Mouse (Mus musculus) ZHBTc4 (cell line): ENCODE measurements at regions not wholly inside any gene's neighbourhood (a gene's known extent, or its start where the extent isn't known, plus 50 kb on each side); places are given as distances from the start of the nearest gene placed in this dataset.
A peak's percentile ranks its signal among the peaks of the same experiment; 100 is the strongest.

Source experiments
- DNase-seq: peaks from one replicate; pipeline ENCODE4 v3.0.0-alpha.2; 2011; ENCODE audit warnings: low read depth, low spot score

- no peak for DNase-seq
Measured at GRCm38 (mm10) chr6:33117877-33118276, 57.8 kb upstream of the Chchd3 start.

GRCm38 (mm10) chr6:33120581-33120980 lies 60.5 kb upstream of the Chchd3 start:
- DNase-seq, result no peak

- peak; percentile 89 for DNase-seq
Measured at GRCm38 (mm10) chr6:33126574-33126973, 66.5 kb upstream of the Chchd3 start.

- DNase-seq, result no peak
Measured at GRCm38 (mm10) chr6:33136906-33137305, 76.8 kb upstream of the Chchd3 start.

GRCm38 (mm10) chr6:33137823-33138222 lies 77.8 kb upstream of the Chchd3 start:
- DNase-seq, result peak; percentile 46

- no peak for DNase-seq
Measured at GRCm38 (mm10) chr6:33166479-33166878, 82.4 kb upstream of the Exoc4 start.

GRCm38 (mm10) chr6:33173606-33174005 lies 75.3 kb upstream of the Exoc4 start:
- DNase-seq, result no peak

GRCm38 (mm10) chr6:33174616-33175015 lies 74.3 kb upstream of the Exoc4 start:
- DNase-seq, result peak; percentile 45

- DNase-seq, result no peak
Measured at GRCm38 (mm10) chr6:33189521-33190246, 59.2 kb upstream of the Exoc4 start.

- no peak for DNase-seq
Measured at GRCm38 (mm10) chr6:33193823-33194222, 55.1 kb upstream of the Exoc4 start.
